Mouse (Mus musculus): ENCODE measurements around the gene Ypel3.
"Not testable (repeated sequence)": the region's sequence is repeated elsewhere in the genome, so short reads cannot be mapped to it uniquely, and the experiment has no call there.

The Ypel3 gene

GRCm38 (mm10) chr7:126767001-126767400 lies 9.8 kb upstream of the Ypel3 start:
- DNase-seq = no peak

GRCm38 (mm10) chr7:126770784-126771183 lies 6.0 kb upstream of the Ypel3 start:
- DNase-seq = no peak

- no peak for DNase-seq
Measured at GRCm38 (mm10) chr7:126773351-126773750, 3.4 kb upstream of the Ypel3 start.

GRCm38 (mm10) chr7:126774463-126774862 lies 2.3 kb upstream of the Ypel3 start:
- DNase-seq = no peak

- DNase-seq = no peak
Measured at GRCm38 (mm10) chr7:126775185-126775977, 1.4 kb upstream of the Ypel3 start.

GRCm38 (mm10) chr7:126775978-126776234 lies 849 bp upstream of the Ypel3 start:
- DNase-seq = no peak

- DNase-seq = no peak
Measured at GRCm38 (mm10) chr7:126777476-126777875, 721 bp downstream of the Ypel3 start.

GRCm38 (mm10) chr7:126778147-126778546 lies 1.4 kb downstream of the Ypel3 start:
- no peak for DNase-seq

- not testable (repeated sequence) for DNase-seq
Measured at GRCm38 (mm10) chr7:126779101-126779500, 2.3 kb downstream of the Ypel3 start.

GRCm38 (mm10) chr7:126779983-126780970 lies 3.5 kb downstream of the Ypel3 start:
- peak; percentile 93 for DNase-seq

GRCm38 (mm10) chr7:126780971-126781635 lies 4.3 kb downstream of the Ypel3 start, which contains the start of gene Tbx6:
TSS of gene Tbx6 (plus strand) at chr7:126781483.
- DNase-seq = peak; percentile 64

GRCm38 (mm10) chr7:126781661-126782370 lies 5.1 kb downstream of the Ypel3 start:
- no peak for DNase-seq

GRCm38 (mm10) chr7:126782693-126783092 lies 5.9 kb downstream of the Ypel3 start:
- DNase-seq = no peak

- no peak for DNase-seq
Measured at GRCm38 (mm10) chr7:126784469-126784868, 7.7 kb downstream of the Ypel3 start.

GRCm38 (mm10) chr7:126785056-126785455 lies 8.3 kb downstream of the Ypel3 start:
- DNase-seq = no peak

GRCm38 (mm10) chr7:126786142-126786541 lies 9.4 kb downstream of the Ypel3 start:
- no peak for DNase-seq

- no peak for DNase-seq
Measured at GRCm38 (mm10) chr7:126789141-126789540, 12.4 kb downstream of the Ypel3 start.

- peak; percentile 99 for DNase-seq
Measured at GRCm38 (mm10) chr7:126791851-126792720, 15.3 kb downstream of the Ypel3 start, which contains the start of gene Ppp4c. TSS of gene Ppp4c (minus strand) at chr7:126792496.

GRCm38 (mm10) chr7:126792721-126793443 lies 16.1 kb downstream of the Ypel3 start:
- no peak for DNase-seq

GRCm38 (mm10) chr7:126793456-126794270 lies 16.9 kb downstream of the Ypel3 start:
- DNase-seq = no peak

All from lung, postnatal 10 days (tissue).